Mouse (Mus musculus) kidney, adult 2 months (tissue): ENCODE results near the gene Syce2.

Experiments
- CTCF ChIP-seq: fragments of 200-500 bp; conservative IDR thresholded peaks from 2 replicates; pipeline ENCODE4 v1.5.1; 2011; ENCODE audit warnings: low read depth, mild to moderate bottlenecking, control low read depth, low read length, moderate library complexity, mixed read lengths; ENCODE audit not compliant: insufficient read depth, insufficient read length
- POLR2A ChIP-seq: fragments of 200-500 bp; IDR thresholded peaks from one replicate; pipeline ENCODE4 v1.6.1; 2011; ENCODE audit warnings: low read depth, low read length, control low read depth

DNA sequence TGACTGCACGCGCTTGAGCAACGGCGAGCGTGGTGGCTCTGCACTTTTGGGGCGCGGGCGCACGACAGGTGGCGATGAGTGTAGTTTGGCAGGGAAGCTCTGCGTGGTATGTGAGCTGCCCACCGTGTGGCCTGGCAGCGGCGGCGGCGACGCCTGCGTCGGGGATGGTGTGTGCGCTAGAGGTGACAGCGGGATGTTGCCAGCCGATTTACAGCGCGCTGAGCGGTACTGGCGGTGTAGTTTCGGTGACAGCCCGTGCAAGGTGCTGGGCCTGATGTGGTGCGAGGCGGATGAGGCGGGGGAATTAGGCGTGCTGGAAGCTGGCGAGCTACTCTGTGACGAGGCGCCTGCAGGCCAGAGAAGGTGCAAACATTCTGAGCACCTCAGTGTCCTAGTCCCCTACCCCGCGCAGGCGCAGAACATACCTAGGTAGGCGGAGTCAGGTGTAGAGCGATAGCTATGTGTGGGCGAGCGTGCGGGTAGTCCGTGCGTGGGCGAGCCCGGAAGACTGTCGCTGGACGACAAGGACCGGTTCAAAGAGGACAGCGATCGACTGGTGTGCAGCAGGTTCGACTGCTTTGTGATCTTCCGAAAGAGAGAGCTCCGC is 41.1 kb downstream of the Syce2 start:
- TF ChIP-seq POLR2A (no peak), CTCF (no peak)
